Mouse (Mus musculus) spleen, adult 2 months (tissue): ENCODE measurements around the gene Disp2.

Source experiments
- CTCF ChIP-seq: fragments of 200-500 bp; IDR thresholded peaks from 2 replicates; pipeline ENCODE4 v1.5.1; 2011; ENCODE audit warnings: mild to moderate bottlenecking, inconsistent platforms; ENCODE audit not compliant: insufficient read depth, insufficient read length, insufficient replicate concordance; ENCODE audit errors: extremely low read depth
- POLR2A ChIP-seq: fragments of 200-500 bp; IDR thresholded peaks from 2 replicates; pipeline ENCODE4 v1.6.1; 2011; ENCODE audit warnings: low read depth, low read length, inconsistent platforms

- TF ChIP-seq CTCF = no peak
- no peak for TF ChIP-seq POLR2A
These were observed 4.1 kb downstream of the Disp2 start for GRCm38 (mm10) chr2:118783663-118784062.
